Mouse (Mus musculus): ENCODE results near the gene Gng13. TPM values are rescaled to one million over a fixed set of nuclear protein-coding genes. Genes with fewer than 3 reads are reported as not detected.

The Gng13 gene
- polyA plus RNA-seq (2012; fragmentation: generic; extraction: Trizol) = 0.24 TPM

- Histone ChIP-seq H3K4me3 (no peak within 1 kb of the TSS), H3K4me2 (ENCODE audit: low read depth) (no peak within 1 kb of the TSS), H3K79me2 (ENCODE audit: control insufficient read depth, insufficient read depth) (no peaks in the 10 kb centered on the region), H3K36me3 (ENCODE audit: control insufficient read depth, insufficient read depth) (no peaks in the 10 kb centered on the region), H3ac (ENCODE audit: control insufficient read depth, insufficient read length) (no peak within 1 kb of the TSS), H3K27me3 (ENCODE audit: control insufficient read depth, insufficient read depth, insufficient read length) (peaks cover 29% of the 10 kb centered on the region)
- TF ChIP-seq MYOD1 (IDR thresholded peaks at IDR 0.05; ENCODE audit: control insufficient read depth in 1 of 3, insufficient read length in 2 of 3, low read depth in 2 of 3) (no peak), MYOG (IDR thresholded peaks at IDR 0.05; ENCODE audit: control insufficient read depth in 1 of 3, insufficient read depth in 1 of 3, insufficient read length in 2 of 3, low read depth in 2 of 3) (no peak), USF1 (IDR thresholded peaks at IDR 0.05; ENCODE audit: low read depth) (no peak), TCF3 (IDR thresholded peaks at IDR 0.05; ENCODE audit: insufficient read length, low read depth) (no peak), TCF12 (IDR thresholded peaks at IDR 0.05; ENCODE audit: insufficient read depth, poor library complexity, severe bottlenecking) (no peak), CEBPB (IDR thresholded peaks at IDR 0.05; ENCODE audit: insufficient read depth, poor library complexity, severe bottlenecking) (no peak), POLR2AphosphoS2 (IDR thresholded peaks at IDR 0.05; ENCODE audit: insufficient read length, low read depth) (no peak), REST (IDR thresholded peaks at IDR 0.05; ENCODE audit: insufficient read depth, insufficient read length) (no peak), MAX (IDR thresholded peaks at IDR 0.05; ENCODE audit: low read depth) (no peak), SRF (IDR thresholded peaks at IDR 0.05; ENCODE audit: control insufficient read depth, insufficient read length, low read depth) (no peak), E2F4 (IDR thresholded peaks at IDR 0.05; ENCODE audit: insufficient read depth) (no peak), POLR2A (IDR thresholded peaks at IDR 0.05; ENCODE audit: insufficient read length, low read depth) (no peak)
These were observed at the start of gene Gng13 for GRCm38 (mm10) chr17:25716711-25717637. TSS of gene Gng13 (plus strand) at chr17:25717171.

GRCm38 (mm10) chr17:25668481-25669055 lies 48.4 kb upstream of the Gng13 start:
- Histone ChIP-seq H3ac (ENCODE audit: control insufficient read depth, insufficient read length) (no peak overlapping the region), H3K27me3 (ENCODE audit: control insufficient read depth, insufficient read depth, insufficient read length) (peaks cover 22% of the 10 kb centered on the region), H3K4me3 (no peak overlapping the region), H3K79me2 (ENCODE audit: control insufficient read depth, insufficient read depth) (no peaks in the 10 kb centered on the region), H3K4me2 (ENCODE audit: low read depth) (no peak overlapping the region), H3K36me3 (ENCODE audit: control insufficient read depth, insufficient read depth) (no peaks in the 10 kb centered on the region)
- TF ChIP-seq POLR2AphosphoS2 (IDR thresholded peaks at IDR 0.05; ENCODE audit: insufficient read length, low read depth) (no peak), MYOD1 (IDR thresholded peaks at IDR 0.05; ENCODE audit: control insufficient read depth in 1 of 3, insufficient read length in 2 of 3, low read depth in 2 of 3) (peak in 1 of 3 experiments; percentile 25)

GRCm38 (mm10) chr17:25672982-25673381 lies 44.0 kb upstream of the Gng13 start:
- H3ac ChIP-seq (ENCODE audit: control insufficient read depth, insufficient read length) = no peak overlapping the region
- no peaks in the 10 kb centered on the region for H3K27me3 ChIP-seq (ENCODE audit: control insufficient read depth, insufficient read depth, insufficient read length)
- H3K79me2 ChIP-seq (ENCODE audit: control insufficient read depth, insufficient read depth) = no peaks in the 10 kb centered on the region
- TF ChIP-seq REST (IDR thresholded peaks at IDR 0.05; ENCODE audit: insufficient read depth, insufficient read length) (no peak), TCF3 (IDR thresholded peaks at IDR 0.05; ENCODE audit: insufficient read length, low read depth) (no peak), SRF (IDR thresholded peaks at IDR 0.05; ENCODE audit: control insufficient read depth, insufficient read length, low read depth) (no peak), TCF12 (IDR thresholded peaks at IDR 0.05; ENCODE audit: insufficient read depth, poor library complexity, severe bottlenecking) (no peak), POLR2AphosphoS2 (IDR thresholded peaks at IDR 0.05; ENCODE audit: insufficient read length, low read depth) (no peak), USF1 (IDR thresholded peaks at IDR 0.05; ENCODE audit: low read depth) (no peak), POLR2A (IDR thresholded peaks at IDR 0.05; ENCODE audit: insufficient read length, low read depth) (no peak)
- H3K36me3 ChIP-seq (ENCODE audit: control insufficient read depth, insufficient read depth) = no peaks in the 10 kb centered on the region
- H3K4me2 ChIP-seq (ENCODE audit: low read depth) = no peak overlapping the region
- H3K4me3 ChIP-seq = no peak overlapping the region

GRCm38 (mm10) chr17:25677969-25678368 lies 39.0 kb upstream of the Gng13 start:
- Histone ChIP-seq H3ac (ENCODE audit: control insufficient read depth, insufficient read length) (no peak overlapping the region), H3K4me2 (ENCODE audit: low read depth) (no peak overlapping the region), H3K4me3 (no peak overlapping the region), H3K27me3 (ENCODE audit: control insufficient read depth, insufficient read depth, insufficient read length) (peaks cover 9% of the 10 kb centered on the region), H3K36me3 (ENCODE audit: control insufficient read depth, insufficient read depth) (no peaks in the 10 kb centered on the region), H3K79me2 (ENCODE audit: control insufficient read depth, insufficient read depth) (no peaks in the 10 kb centered on the region)
- TF ChIP-seq USF1 (IDR thresholded peaks at IDR 0.05; ENCODE audit: low read depth) (no peak), POLR2A (IDR thresholded peaks at IDR 0.05; ENCODE audit: insufficient read length, low read depth) (no peak), REST (IDR thresholded peaks at IDR 0.05; ENCODE audit: insufficient read depth, insufficient read length) (no peak), E2F4 (IDR thresholded peaks at IDR 0.05; ENCODE audit: insufficient read depth) (no peak), POLR2AphosphoS2 (IDR thresholded peaks at IDR 0.05; ENCODE audit: insufficient read length, low read depth) (no peak), MAX (IDR thresholded peaks at IDR 0.05; ENCODE audit: low read depth) (no peak), MYOD1 (IDR thresholded peaks at IDR 0.05; ENCODE audit: control insufficient read depth in 1 of 3, insufficient read length in 2 of 3, low read depth in 2 of 3) (no peak), TCF12 (IDR thresholded peaks at IDR 0.05; ENCODE audit: insufficient read depth, poor library complexity, severe bottlenecking) (no peak), TCF3 (IDR thresholded peaks at IDR 0.05; ENCODE audit: insufficient read length, low read depth) (no peak), CEBPB (IDR thresholded peaks at IDR 0.05; ENCODE audit: insufficient read depth, poor library complexity, severe bottlenecking) (no peak), SRF (IDR thresholded peaks at IDR 0.05; ENCODE audit: control insufficient read depth, insufficient read length, low read depth) (no peak)

Data from myocyte (in vitro differentiated cells).